Mouse (Mus musculus) left cerebral cortex, postnatal 25 days (tissue): ENCODE data around the gene Slc5a8. TPM values are rescaled to one million over a fixed set of nuclear protein-coding genes. Genes with fewer than 3 reads are reported as not detected.

ENCODE experiments used
- DNase-seq, 2 experiments: peaks; one replicate each; pipeline ENCODE4 v3.0.0; 2022; ENCODE audit warnings: low spot score in 2 of 2, mixed read lengths in 1 of 2
- intact Hi-C: fragments of 180-260 bp; cut with DNase I; formaldehyde crosslinking; loops from one replicate; pipeline ENCODE4 v1.15.1; 2025
- total RNA-seq, 2 experiments: library from RNA; stranded (reverse); gene quantifications; 2 replicates each; pipeline ENCODE4 v1.2.3; 2021

The Slc5a8 gene
- total RNA-seq, 2 experiments from 2014 or later = 0.07 TPM; not detected in 1

GRCm38 (mm10) chr10:88970951-88971725, 85.3 kb downstream of the Slc5a8 start:
- DNase-seq = no peak
- intact Hi-C loops = no loop called here

GRCm38 (mm10) chr10:88978932-88979331, 93.1 kb downstream of the Slc5a8 start:
- intact Hi-C loops = no loop called here
- DNase-seq = no peak

Other genes starting within 250 kb of the Slc5a8 start
- not detected for gene Spic, start 201.0 kb upstream of the Slc5a8 start, total RNA-seq
- gene Arl1, start 155.1 kb upstream of the Slc5a8 start, total RNA-seq = 100 to 1,000 TPM; 125 to 129 TPM
- gene Utp20, start 59.2 kb upstream of the Slc5a8 start, total RNA-seq = 10 to 100 TPM; 15.6 to 20.8 TPM